Mouse (Mus musculus): ENCODE data around the gene Stx5a. TPM values are rescaled to one million over a fixed set of nuclear protein-coding genes. Genes with fewer than 3 reads are reported as not detected.

Stx5a gene
- polyA plus RNA-seq (2017; shearing (Covaris generic)) = 100 to 1,000 TPM; 132 to 165 TPM

- ATAC-seq = peak; percentile 97
Observed at GRCm38 (mm10) chr19:8741243-8741869, at the start of gene Stx5a. TSS of gene Stx5a (plus strand) at chr19:8741413.

GRCm38 (mm10) chr19:8691871-8692539 lies 49.2 kb upstream of the Stx5a start:
- no peak for ATAC-seq

- no peak for ATAC-seq
Observed at GRCm38 (mm10) chr19:8692740-8693139, 48.5 kb upstream of the Stx5a start.

- peak; percentile 71 for ATAC-seq
Observed at GRCm38 (mm10) chr19:8695330-8695729, 45.9 kb upstream of the Stx5a start.

- no peak for ATAC-seq
Observed at GRCm38 (mm10) chr19:8699652-8700051, 41.6 kb upstream of the Stx5a start.

GRCm38 (mm10) chr19:8702458-8702857 lies 38.8 kb upstream of the Stx5a start:
- ATAC-seq = no peak

- ATAC-seq = no peak
Observed at GRCm38 (mm10) chr19:8703571-8703970, 37.6 kb upstream of the Stx5a start.

GRCm38 (mm10) chr19:8705026-8705708 lies 36.0 kb upstream of the Stx5a start:
- no peak for ATAC-seq

GRCm38 (mm10) chr19:8706132-8706667 lies 35.0 kb upstream of the Stx5a start:
- ATAC-seq = no peak

GRCm38 (mm10) chr19:8706930-8707329 lies 34.3 kb upstream of the Stx5a start:
- ATAC-seq = no peak

GRCm38 (mm10) chr19:8708954-8709353 lies 32.3 kb upstream of the Stx5a start:
- no peak for ATAC-seq

- no peak for ATAC-seq
Observed at GRCm38 (mm10) chr19:8710057-8710456, 31.2 kb upstream of the Stx5a start.

- peak; percentile 1 for ATAC-seq
Observed at GRCm38 (mm10) chr19:8711506-8711905, 29.7 kb upstream of the Stx5a start.

GRCm38 (mm10) chr19:8711949-8712869 lies 29.0 kb upstream of the Stx5a start:
- ATAC-seq = peak; percentile 67

- peak; percentile 63 for ATAC-seq
Observed at GRCm38 (mm10) chr19:8712870-8713305, 28.3 kb upstream of the Stx5a start.

- peak; percentile 62 for ATAC-seq
Observed at GRCm38 (mm10) chr19:8713306-8713996, 27.8 kb upstream of the Stx5a start.

- no peak for ATAC-seq
Observed at GRCm38 (mm10) chr19:8713997-8714652, 27.1 kb upstream of the Stx5a start.

- no peak for ATAC-seq
Observed at GRCm38 (mm10) chr19:8714653-8715481, 26.3 kb upstream of the Stx5a start.

GRCm38 (mm10) chr19:8715868-8716766 lies 25.1 kb upstream of the Stx5a start:
- ATAC-seq = no peak
